Mouse (Mus musculus) heart, embryonic 15.5 days (tissue): ENCODE data around the gene Phldb3. TPM values are rescaled to one million over a fixed set of nuclear protein-coding genes. Genes with fewer than 3 reads are reported as not detected.

Experiments
- ATAC-seq: fragments of 200-750 bp; cut with Nextera tagmentation; replicated peaks from 2 replicates; pipeline ENCODE4 v1.8.0; 2017; ENCODE audit warnings: low read depth, moderate TSS enrichment; ENCODE audit not compliant: insufficient number of reproducible peaks, insufficient read depth, low FRiP score
- H3K27ac ChIP-seq: fragments of 300-500 bp; sonication (generic); 2 replicates; pipeline ENCODE4 v1.5.1; 2015; ENCODE audit warnings: mild to moderate bottlenecking, inconsistent platforms
- H3K27me3 ChIP-seq: fragments of 300-500 bp; sonication (generic); 2 replicates; pipeline ENCODE4 v1.6.1; 2015; ENCODE audit warnings: inconsistent platforms
- H3K36me3 ChIP-seq: fragments of 300-500 bp; sonication (generic); 2 replicates; pipeline ENCODE4 v1.6.1; 2015; ENCODE audit warnings: mild to moderate bottlenecking, inconsistent platforms
- H3K4me1 ChIP-seq: fragments of 300-500 bp; sonication (generic); replicated peaks from 2 replicates; pipeline ENCODE4 v1.6.1; 2015; ENCODE audit warnings: inconsistent platforms
- H3K4me2 ChIP-seq: fragments of 300-500 bp; sonication (generic); 2 replicates; pipeline ENCODE4 v1.6.1; 2015; ENCODE audit warnings: inconsistent platforms, mild to moderate bottlenecking, moderate library complexity
- H3K4me3 ChIP-seq: fragments of 300-500 bp; sonication (generic); 2 replicates; pipeline ENCODE4 v1.5.1; 2015; ENCODE audit warnings: mild to moderate bottlenecking, inconsistent platforms
- H3K9ac ChIP-seq: fragments of 300-500 bp; sonication (generic); 2 replicates; pipeline ENCODE4 v1.6.1; 2015; ENCODE audit warnings: mild to moderate bottlenecking, inconsistent platforms
- H3K9me3 ChIP-seq: fragments of 300-500 bp; sonication (generic); replicated peaks from 2 replicates; pipeline ENCODE4 v1.6.1; 2016; ENCODE audit warnings: inconsistent platforms
- WGBS: fragments of 180-500 bp; shearing (Covaris S2); methylation state at CpG from one replicate; pipeline ENCODE4 v1.1.7; 2015; ENCODE audit warnings: mixed read lengths; 5-methylcytosine and 5-hydroxymethylcytosine counted together
- polyA plus RNA-seq: library from polyadenylated mRNA; unstranded; fragments of >200 nt; fragmentation: Nextera tagmentation; extraction: Ambion mirVana; gene quantifications from 2 replicates; pipeline ENCODE4 v1.2.1, GENCODE M21; 2015

The Phldb3 gene
- polyA plus RNA-seq, 1 experiment from 2014 or later, result 0.06 TPM

GRCm38 (mm10) chr7:24638026-24638856 is 27.7 kb downstream of the Phldb3 start:
- H3K9me3 ChIP-seq, result no peaks in the 10 kb centered on the region
- H3K9ac ChIP-seq, result peak overlapping the region; percentile 19; the same call in 1 of the 2 replicates
- H3K4me3 ChIP-seq, result peak overlapping the region; percentile 42
- H3K36me3 ChIP-seq, result no peaks in the 10 kb centered on the region
- H3K27ac ChIP-seq, result no peak overlapping the region
- ATAC-seq, result no peak; the same call in 1 of the 2 replicates
- H3K4me2 ChIP-seq, result peak overlapping the region; percentile 74
- H3K27me3 ChIP-seq, result peaks cover 83% of the 10 kb centered on the region
- H3K4me1 ChIP-seq, result peaks cover 11% of the 10 kb centered on the region
- 4% methylated on average over 35 of the region's 35 CpGs for WGBS

DNA sequence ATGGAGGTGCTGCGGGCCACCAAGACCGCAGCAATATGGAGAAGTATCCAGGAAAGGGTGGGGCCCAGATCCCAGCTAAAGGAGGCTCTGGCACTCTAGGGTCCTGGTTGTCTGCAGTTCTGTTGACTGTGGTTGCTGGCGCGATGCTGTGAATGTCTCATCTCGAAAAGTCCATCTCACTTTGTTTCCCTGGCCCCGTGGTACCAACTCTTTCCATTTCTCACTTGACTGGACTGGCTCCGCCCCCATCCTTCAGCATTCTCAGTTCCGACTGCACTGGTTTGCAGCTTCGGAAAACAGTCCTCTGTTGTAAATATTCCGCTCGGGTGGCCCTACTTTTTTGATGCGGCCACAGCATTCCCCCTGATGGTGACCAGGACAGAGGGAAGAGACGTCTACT is 29.9 kb downstream of the Phldb3 start:
- H3K9ac ChIP-seq, result no peak overlapping the region
- H3K4me1 ChIP-seq, result peaks cover 11% of the 10 kb centered on the region
- H3K27ac ChIP-seq, result no peak overlapping the region
- no peaks in the 10 kb centered on the region for H3K36me3 ChIP-seq
- H3K27me3 ChIP-seq, result peaks cover 76% of the 10 kb centered on the region
- WGBS, result 69% methylated on average over 13 of the region's 13 CpGs
- H3K4me3 ChIP-seq, result no peak overlapping the region
- no peak overlapping the region for H3K4me2 ChIP-seq
- H3K9me3 ChIP-seq, result no peaks in the 10 kb centered on the region
- ATAC-seq, result no peak

DNA sequence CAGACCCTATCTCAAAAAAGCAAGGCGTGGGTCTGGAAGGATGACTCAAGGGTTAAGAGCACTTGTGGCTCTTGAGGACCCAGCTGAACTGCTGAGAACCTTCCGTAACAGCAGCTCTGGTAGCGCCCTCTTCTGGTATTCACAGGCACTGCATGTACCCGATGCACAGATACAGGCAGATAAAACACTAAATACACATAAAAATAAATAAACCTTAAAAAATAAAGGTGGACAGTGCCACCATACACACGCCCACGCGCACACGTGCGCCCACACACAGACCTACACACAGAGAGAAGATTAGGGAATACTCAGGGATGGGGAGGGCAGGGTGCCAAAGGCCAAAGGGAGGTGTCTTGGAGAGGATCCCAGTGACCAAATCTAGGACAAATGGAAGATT is 31.9 kb downstream of the Phldb3 start:
- peaks cover 56% of the 10 kb centered on the region for H3K27me3 ChIP-seq

GRCm38 (mm10) chr7:24644492-24644891 is 33.9 kb downstream of the Phldb3 start:
- no peaks in the 10 kb centered on the region for H3K36me3 ChIP-seq
- no peak for ATAC-seq
- no peak overlapping the region for H3K27ac ChIP-seq
- H3K4me1 ChIP-seq, result no peaks in the 10 kb centered on the region
- H3K9ac ChIP-seq, result no peak overlapping the region
- H3K4me3 ChIP-seq, result no peak overlapping the region
- no peaks in the 10 kb centered on the region for H3K9me3 ChIP-seq
- 82% methylated on average over 6 of the region's 6 CpGs for WGBS
- H3K27me3 ChIP-seq, result peaks cover 36% of the 10 kb centered on the region
- H3K4me2 ChIP-seq, result no peak overlapping the region

More for the DNA sequence above, 31.9 kb downstream of the Phldb3 start:
- Histone ChIP-seq H3K4me1 (peaks cover 11% of the 10 kb centered on the region), H3K9ac (no peak overlapping the region), H3K4me3 (no peak overlapping the region), H3K4me2 (no peak overlapping the region), H3K36me3 (no peaks in the 10 kb centered on the region), H3K9me3 (no peaks in the 10 kb centered on the region), H3K27ac (no peak overlapping the region)
- WGBS, result 5% methylated on average over 9 of the region's 9 CpGs
- no peak for ATAC-seq

DNA sequence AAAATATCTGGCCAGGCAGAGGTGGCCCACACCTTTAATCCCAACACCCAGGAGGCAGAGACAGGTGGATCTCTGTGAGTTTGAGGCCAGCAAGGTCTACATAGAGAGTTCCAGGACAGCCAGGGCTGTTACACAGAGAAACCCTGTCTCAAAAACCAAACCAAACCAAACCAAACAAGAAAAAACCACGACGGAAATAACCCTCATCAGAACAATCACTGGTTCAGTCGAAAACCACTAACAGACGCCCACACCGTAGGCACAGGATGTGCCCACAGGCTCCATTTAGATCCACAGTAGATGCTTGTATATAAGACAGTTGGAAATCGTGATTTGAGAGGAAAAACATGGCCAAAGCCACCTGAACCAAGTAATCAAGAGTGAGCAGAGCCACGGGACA is 34.4 kb downstream of the Phldb3 start:
- Histone ChIP-seq H3K9ac (no peak overlapping the region), H3K9me3 (no peaks in the 10 kb centered on the region), H3K4me1 (no peaks in the 10 kb centered on the region), H3K27ac (no peak overlapping the region), H3K27me3 (peaks cover 31% of the 10 kb centered on the region), H3K36me3 (no peaks in the 10 kb centered on the region), H3K4me3 (no peak overlapping the region), H3K4me2 (no peak overlapping the region)
- 69% methylated on average over 7 of the region's 7 CpGs for WGBS
- ATAC-seq, result no peak

DNA sequence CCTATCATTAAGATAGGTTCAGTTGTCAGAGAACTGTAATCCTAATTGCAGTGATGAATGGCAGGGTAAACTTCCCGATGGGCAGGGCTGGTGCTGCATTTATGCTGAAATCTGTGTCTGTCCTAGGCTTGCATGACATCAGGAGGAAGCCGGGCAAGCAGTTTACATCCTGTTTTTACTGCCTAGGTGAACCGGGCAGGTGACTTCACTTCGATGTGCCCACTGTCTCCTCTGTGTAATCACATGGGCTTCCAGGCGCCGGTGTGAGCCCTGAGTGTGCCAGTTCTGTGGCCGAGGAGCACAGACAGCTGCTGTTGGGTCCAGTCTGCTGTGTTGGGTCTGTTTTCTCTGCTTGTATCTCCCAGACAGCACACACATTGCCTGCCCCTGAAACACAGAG is 35.9 kb downstream of the Phldb3 start:
- 69% methylated on average over 7 of the region's 7 CpGs for WGBS
- Histone ChIP-seq H3K4me2 (no peak overlapping the region), H3K9ac (no peak overlapping the region), H3K4me1 (no peaks in the 10 kb centered on the region), H3K36me3 (no peaks in the 10 kb centered on the region), H3K4me3 (no peak overlapping the region), H3K27me3 (peaks cover 16% of the 10 kb centered on the region), H3K27ac (no peak overlapping the region), H3K9me3 (no peaks in the 10 kb centered on the region)
- ATAC-seq, result no peak

GRCm38 (mm10) chr7:24653681-24654080 is 43.1 kb downstream of the Phldb3 start:
- H3K4me3 ChIP-seq, result no peak overlapping the region
- WGBS, result 19% methylated on average over 7 of the region's 7 CpGs

GRCm38 (mm10) chr7:24659737-24660357 is 49.3 kb downstream of the Phldb3 start:
- no peaks in the 10 kb centered on the region for H3K4me1 ChIP-seq
- no peak overlapping the region for H3K27ac ChIP-seq
- WGBS, result 53% methylated on average over 12 of the region's 12 CpGs
- ATAC-seq, result no peak
- no peak overlapping the region for H3K9ac ChIP-seq
- no peaks in the 10 kb centered on the region for H3K36me3 ChIP-seq
- H3K9me3 ChIP-seq, result no peaks in the 10 kb centered on the region
- no peaks in the 10 kb centered on the region for H3K27me3 ChIP-seq
- no peak overlapping the region for H3K4me2 ChIP-seq
- no peak overlapping the region for H3K4me3 ChIP-seq

More at GRCm38 (mm10) chr7:24653681-24654080, 43.1 kb downstream of the Phldb3 start:
- Histone ChIP-seq H3K4me1 (no peaks in the 10 kb centered on the region), H3K4me2 (no peak overlapping the region), H3K36me3 (no peaks in the 10 kb centered on the region), H3K27me3 (no peaks in the 10 kb centered on the region), H3K9ac (no peak overlapping the region), H3K27ac (no peak overlapping the region), H3K9me3 (no peaks in the 10 kb centered on the region)
- ATAC-seq, result no peak

DNA sequence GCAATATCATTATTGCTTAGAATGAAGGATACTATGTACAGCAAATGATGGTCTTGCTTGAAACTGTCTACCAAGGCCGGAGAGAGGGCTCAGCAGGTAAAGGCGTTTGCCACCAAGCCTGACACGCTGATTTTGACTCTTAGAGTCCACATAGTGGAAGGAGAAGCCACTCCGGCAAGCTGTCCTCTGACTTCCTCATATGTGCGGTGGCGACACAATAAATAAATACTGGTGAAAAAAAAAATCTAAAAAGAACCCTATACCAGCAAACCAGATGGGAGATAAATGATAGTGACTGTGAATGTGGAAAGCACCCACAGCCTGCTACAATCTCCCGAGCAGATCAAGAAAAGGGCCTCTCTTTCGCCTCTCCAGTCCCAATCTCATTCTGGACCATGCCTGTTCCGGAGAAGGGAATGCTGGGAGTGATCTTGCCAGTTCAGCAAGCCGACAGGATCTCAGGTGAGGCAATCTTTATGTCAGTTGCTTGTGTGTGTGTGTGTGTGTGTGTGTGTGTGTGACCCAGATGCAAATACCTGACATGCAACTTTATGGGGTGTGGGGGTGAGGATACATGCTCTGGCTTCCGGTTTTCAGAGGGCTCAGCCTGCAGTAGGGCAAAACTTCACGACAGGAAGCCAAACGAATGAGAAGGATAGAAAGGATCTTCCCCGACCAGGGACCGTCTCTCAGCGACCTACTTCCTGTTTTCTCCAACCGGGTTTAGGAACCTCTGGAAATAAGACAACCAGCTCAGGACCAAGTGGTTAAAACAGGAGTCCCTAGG is 50.7 kb downstream of the Phldb3 start:
- Histone ChIP-seq H3K9me3 (no peaks in the 10 kb centered on the region), H3K9ac (no peak overlapping the region), H3K4me3 (no peak overlapping the region), H3K27ac (no peak overlapping the region), H3K4me1 (no peaks in the 10 kb centered on the region), H3K36me3 (no peaks in the 10 kb centered on the region), H3K4me2 (no peak overlapping the region), H3K27me3 (no peaks in the 10 kb centered on the region)
- 52% methylated on average over 17 of the region's 17 CpGs for WGBS
- no peak for ATAC-seq

GRCm38 (mm10) chr7:24662575-24662974 is 52.0 kb downstream of the Phldb3 start:
- H3K9me3 ChIP-seq, result no peaks in the 10 kb centered on the region
- WGBS, result 13% methylated on average over 8 of the region's 8 CpGs
- no peak overlapping the region for H3K4me2 ChIP-seq
- no peak for ATAC-seq
- no peaks in the 10 kb centered on the region for H3K27me3 ChIP-seq
- no peaks in the 10 kb centered on the region for H3K36me3 ChIP-seq
- H3K27ac ChIP-seq, result no peak overlapping the region
- H3K4me3 ChIP-seq, result no peak overlapping the region
- no peak overlapping the region for H3K9ac ChIP-seq
- no peaks in the 10 kb centered on the region for H3K4me1 ChIP-seq

DNA sequence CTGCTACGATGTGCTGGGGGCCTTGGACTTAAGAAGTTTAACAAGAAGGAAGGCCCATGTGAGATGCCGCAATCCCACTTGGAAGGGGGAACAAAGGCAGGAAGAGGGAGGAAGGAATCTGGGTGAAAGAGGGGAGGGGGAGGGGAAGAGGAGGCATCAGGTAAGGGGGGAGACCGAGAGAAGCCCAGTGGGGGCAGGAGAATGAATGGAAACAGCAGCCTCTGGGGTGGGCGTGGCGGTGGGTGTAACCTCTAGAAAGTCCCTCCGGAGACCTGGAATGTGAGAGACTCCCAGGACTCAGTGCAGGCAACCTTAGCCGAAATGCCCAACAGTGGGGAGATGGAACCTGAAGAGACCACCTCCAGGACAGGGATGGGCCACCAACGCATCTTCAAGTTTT is 53.7 kb downstream of the Phldb3 start:
- Histone ChIP-seq H3K9me3 (no peaks in the 10 kb centered on the region), H3K9ac (no peak overlapping the region), H3K27me3 (no peaks in the 10 kb centered on the region), H3K36me3 (no peaks in the 10 kb centered on the region), H3K4me3 (no peak overlapping the region), H3K4me1 (no peaks in the 10 kb centered on the region), H3K27ac (no peak overlapping the region), H3K4me2 (no peak overlapping the region)
- ATAC-seq, result no peak
- WGBS, result 38% methylated on average over 8 of the region's 8 CpGs
